ENCODE assay signal across 8 mouse cellular contexts in the genomic region with DNA sequence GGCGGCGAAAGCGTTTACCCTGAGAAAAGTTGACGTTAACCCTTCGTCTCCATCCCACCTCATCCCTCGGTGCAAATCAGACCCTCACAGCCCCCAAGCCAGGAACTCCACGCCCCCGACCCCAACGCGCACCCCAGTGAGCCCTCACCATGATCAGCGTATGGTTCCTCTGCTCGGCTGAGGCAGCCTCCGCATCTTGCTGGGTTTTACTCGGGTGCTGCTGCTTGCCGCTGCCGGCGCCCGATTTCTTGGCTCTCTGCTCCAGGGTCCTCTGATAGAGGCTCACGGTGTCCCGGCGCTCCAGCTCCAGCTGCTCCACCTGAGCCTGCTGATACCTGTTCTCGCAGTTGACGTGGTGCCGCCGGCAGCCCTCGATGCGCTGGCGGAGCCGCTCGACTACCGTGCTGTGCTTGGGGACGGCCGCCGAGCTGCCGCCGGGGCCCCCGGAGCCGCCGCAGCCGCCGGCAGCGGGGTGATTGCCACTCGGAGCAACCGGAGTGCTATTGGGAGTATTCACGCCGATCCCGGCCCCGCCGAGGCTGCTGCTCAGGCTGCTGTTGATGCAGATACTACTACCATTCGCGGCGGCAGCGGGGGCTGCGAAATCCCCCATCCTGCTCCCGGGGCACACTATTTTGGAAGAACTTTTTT. TPM values are rescaled to one million over a fixed set of nuclear protein-coding genes. Genes with fewer than 3 reads are reported as not detected.
DNase-seq lines count a peak whose midpoint lies in the region; ATAC-seq and TF ChIP-seq lines count a peak whose summit lies in the region.

No protein-coding gene starts in this region.

- no peaks in the 10 kb centered on the region for H3K9me3 ChIP-seq in heart, embryonic 14.5 days (ENCODE audit: control insufficient read depth, low read length)
- H3K9me3 ChIP-seq in kidney, postnatal 0 days (replicated peaks; ENCODE audit: low read length), result no peaks in the 10 kb centered on the region
- H3K9me3 ChIP-seq in liver, embryonic 12.5 days (replicated peaks), result no peaks in the 10 kb centered on the region
- H3K9me3 ChIP-seq in neural tube, embryonic 11.5 days (ENCODE audit: control insufficient read depth, low read length), result no peaks in the 10 kb centered on the region

- ATAC-seq in heart, embryonic 14.5 days (ENCODE audit: insufficient number of reproducible peaks, insufficient read depth, low FRiP score, low read depth), result no peak
- no peak for ATAC-seq in kidney, postnatal 0 days (replicated peaks; ENCODE audit: low FRiP score, low read depth)
- no peak for ATAC-seq in liver, embryonic 12.5 days
- ATAC-seq in neural tube, embryonic 11.5 days (ENCODE audit: insufficient read depth, low FRiP score, low TSS enrichment), result no peak

- TF ChIP-seq CTCF in embryonic fibroblast, embryonic 13.5 days (IDR thresholded peaks at IDR 0.05; ENCODE audit: borderline replicate concordance, insufficient read depth, low read length), result no peak
- TF ChIP-seq CTCF in kidney, postnatal 0 days (IDR thresholded peaks at IDR 0.05; ENCODE audit: low read depth), result no peak
- no peak for TF ChIP-seq CTCF in testis, adult 2 months (IDR thresholded peaks at IDR 0.05; ENCODE audit: control insufficient read depth, insufficient read depth, insufficient replicate concordance, low read depth, low read length)

- H3K4me1 ChIP-seq in embryonic fibroblast, embryonic 13.5 days (ENCODE audit: control insufficient read depth, insufficient read depth, low read length), result no peaks in the 10 kb centered on the region
- peaks cover 0 to 7% of the 10 kb centered on the region in 2 experiments; a peak in 2 of 4 replicates for H3K4me1 ChIP-seq in heart, embryonic 14.5 days (ENCODE audit: control insufficient read depth in 2 of 2, insufficient read depth in 2 of 2, low read length in 2 of 2)
- no peaks in the 10 kb centered on the region; the same call in 1 of the 2 replicates for H3K4me1 ChIP-seq in kidney, postnatal 0 days (replicated peaks; ENCODE audit: insufficient read depth, low read length)
- peaks cover 42% of the 10 kb centered on the region for H3K4me1 ChIP-seq in liver, embryonic 12.5 days
- H3K4me1 ChIP-seq in neural tube, embryonic 11.5 days (ENCODE audit: control insufficient read depth, insufficient read depth, low read length), result no peaks in the 10 kb centered on the region; the same call in 1 of the 2 replicates
- H3K4me1 ChIP-seq in testis, adult 2 months (ENCODE audit: control insufficient read depth, insufficient read depth, low read length), result peaks cover 18% of the 10 kb centered on the region

- H3K36me3 ChIP-seq in heart, embryonic 14.5 days (ENCODE audit: control insufficient read depth, insufficient read depth, low read length), result no peaks in the 10 kb centered on the region
- H3K36me3 ChIP-seq in kidney, postnatal 0 days (ENCODE audit: insufficient read depth, low read length), result no peaks in the 10 kb centered on the region
- H3K36me3 ChIP-seq in liver, embryonic 12.5 days, result no peaks in the 10 kb centered on the region
- no peaks in the 10 kb centered on the region for H3K36me3 ChIP-seq in neural tube, embryonic 11.5 days (ENCODE audit: control insufficient read depth, insufficient read depth, low read length)
- H3K36me3 ChIP-seq in testis, adult 2 months (ENCODE audit: control insufficient read depth, insufficient read depth, low read length), result no peaks in the 10 kb centered on the region

- H3K4me2 ChIP-seq in heart, embryonic 14.5 days (ENCODE audit: low read length), result peak overlapping the region; percentile 98
- peak overlapping the region; percentile 80 for H3K4me2 ChIP-seq in kidney, postnatal 0 days (ENCODE audit: low read length)
- H3K4me2 ChIP-seq in liver, embryonic 12.5 days, result peak overlapping the region; percentile 97
- H3K4me2 ChIP-seq in neural tube, embryonic 11.5 days (ENCODE audit: low read depth), result peak overlapping the region; percentile 82

- H3K27me3 ChIP-seq in heart, embryonic 14.5 days (ENCODE audit: control insufficient read depth, insufficient read depth, low read length), result no peaks in the 10 kb centered on the region
- no peaks in the 10 kb centered on the region for H3K27me3 ChIP-seq in kidney, postnatal 0 days (ENCODE audit: insufficient read depth, low read length)
- no peaks in the 10 kb centered on the region for H3K27me3 ChIP-seq in liver, embryonic 12.5 days (replicated peaks)
- no peaks in the 10 kb centered on the region for H3K27me3 ChIP-seq in neural tube, embryonic 11.5 days (ENCODE audit: control insufficient read depth, insufficient read depth, low read length)
- no peaks in the 10 kb centered on the region for H3K27me3 ChIP-seq in testis, adult 2 months (ENCODE audit: control insufficient read depth, insufficient read depth, low read length)

- peak overlapping the region; percentile 82 for H3K9ac ChIP-seq in heart, embryonic 14.5 days (ENCODE audit: low read length)
- H3K9ac ChIP-seq in kidney, postnatal 0 days (ENCODE audit: low read depth, low read length), result peak overlapping the region; percentile 89
- peak overlapping the region; percentile 77 for H3K9ac ChIP-seq in liver, embryonic 12.5 days
- H3K9ac ChIP-seq in neural tube, embryonic 11.5 days (ENCODE audit: low read length), result peak overlapping the region; percentile 96

- peak overlapping the region; percentile 66 for H3K4me3 ChIP-seq in embryonic fibroblast, embryonic 13.5 days (ENCODE audit: insufficient read depth, low read length)
- peak overlapping the region; percentile 61 to 62 for H3K4me3 ChIP-seq in heart, embryonic 14.5 days (ENCODE audit: control insufficient read depth in 1 of 2, insufficient read depth in 1 of 2, low read depth in 1 of 2, low read length in 2 of 2)
- peak overlapping the region; percentile 81 for H3K4me3 ChIP-seq in kidney, postnatal 0 days (replicated peaks; ENCODE audit: low read depth, low read length)
- peak overlapping the region; percentile 72 for H3K4me3 ChIP-seq in liver, embryonic 12.5 days
- peak overlapping the region; percentile 79 for H3K4me3 ChIP-seq in neural tube, embryonic 11.5 days (ENCODE audit: low read depth, low read length)
- H3K4me3 ChIP-seq in testis, adult 2 months (ENCODE audit: control insufficient read depth, low read depth, low read length), result peak overlapping the region; percentile 26

- peak; percentile 58 to 66 for DNase-seq in B cell, adult 2 months
- DNase-seq in adrenal gland, postnatal 36 days, result peak; percentile 76 to 79
- peak; percentile 57 for DNase-seq in kidney, postnatal 0 days (ENCODE audit: low spot score)
- peak; percentile 63 for DNase-seq in neural tube, embryonic 11.5 days (ENCODE audit: low spot score)

- H3K27ac ChIP-seq in embryonic fibroblast, embryonic 13.5 days (ENCODE audit: insufficient read depth, low read length), result no peak overlapping the region
- peak overlapping the region; percentile 93 to 99 for H3K27ac ChIP-seq in heart, embryonic 14.5 days (replicated peaks in 1 of 2; ENCODE audit: control insufficient read depth in 1 of 2, insufficient read depth in 1 of 2, low read depth in 2 of 2, low read length in 2 of 2)
- peak overlapping the region; percentile 98 for H3K27ac ChIP-seq in kidney, postnatal 0 days
- H3K27ac ChIP-seq in liver, embryonic 12.5 days, result peak overlapping the region; percentile 93
- H3K27ac ChIP-seq in neural tube, embryonic 11.5 days (ENCODE audit: low read depth, low read length), result peak overlapping the region; percentile 98
- H3K27ac ChIP-seq in testis, adult 2 months (ENCODE audit: control insufficient read depth, insufficient read depth, low read depth, low read length), result peak overlapping the region; percentile 70

- under 1% methylated on average over 55 of the region's 55 CpGs for WGBS in heart, embryonic 14.5 days
- under 1% methylated on average over 55 of the region's 55 CpGs for WGBS in kidney, postnatal 0 days
- under 1% methylated on average over 55 of the region's 55 CpGs for WGBS in liver, embryonic 12.5 days (ENCODE audit: insufficient replicate concordance)
- WGBS in neural tube, embryonic 11.5 days, result under 1% methylated on average over 55 of the region's 55 CpGs

- no peak for TF ChIP-seq POLR2A in embryonic fibroblast, embryonic 13.5 days (IDR thresholded peaks at IDR 0.05; ENCODE audit: low read depth, low read length)
- no peak for TF ChIP-seq POLR2A in testis, adult 2 months (IDR thresholded peaks at IDR 0.05; ENCODE audit: control insufficient read depth, low read depth, low read length)

RNA-seq across cellular contexts. Expression of gene Maml3, which starts 1.2 kb away (rescaled TPM):
- total RNA-seq in adrenal gland, postnatal 36 days (2021), result 1 to 10 TPM; 7.6 to 9.9 TPM
- polyA plus RNA-seq in embryonic fibroblast, embryonic 13.5 days (2011; ENCODE audit: insufficient read length, low read depth, missing spikeins), result 1.8 and 2.2 TPM in 2 replicates
- 2.8 and 2.9 TPM in 2 replicates for polyA plus RNA-seq in heart, embryonic 14.5 days (2014; fragmentation: Nextera tagmentation; extraction: Ambion mirVana)
- 5.4 and 5.7 TPM in 2 replicates for polyA plus RNA-seq in kidney, postnatal 0 days (2015; fragmentation: Nextera tagmentation; extraction: Ambion mirVana)
- polyA plus RNA-seq in liver, embryonic 12.5 days (2016; fragmentation: Nextera tagmentation; extraction: Ambion mirVana), result 1.5 and 1.7 TPM in 2 replicates
- polyA plus RNA-seq in neural tube, embryonic 11.5 days (2014; fragmentation: Nextera tagmentation; extraction: Ambion mirVana), result 7.8 and 8.1 TPM in 2 replicates
- polyA plus RNA-seq in testis, adult 2 months (2012; rRNA removed), result 2.9 and 3.2 TPM in 2 replicates

Comparison
In these comparisons a context has a peak if more than half of its experiments do, and no peak if none do; other contexts are left out.
1. H3K4me3 ChIP-seq: peak in every context shown above with its lines; median percentile 81 in kidney, postnatal 0 days; 79 in neural tube, embryonic 11.5 days; 72 in liver, embryonic 12.5 days; 66 in embryonic fibroblast, embryonic 13.5 days; 62 in heart, embryonic 14.5 days; 26 in testis, adult 2 months.